Mouse (Mus musculus) stomach, postnatal 0 days (tissue): Measurements from ENCODE around the gene Pfas. TPM values are rescaled to one million over a fixed set of nuclear protein-coding genes. Genes with fewer than 3 reads are reported as not detected.

ENCODE experiments used
- ATAC-seq: fragments of 200-750 bp; cut with Nextera tagmentation; 2 replicates; pipeline ENCODE4 v1.8.0; 2017; ENCODE audit not compliant: low FRiP score, low TSS enrichment
- DNase-seq: peaks from one replicate; pipeline ENCODE4 v3.0.0-alpha.2; 2016; ENCODE audit warnings: low spot score
- H3K27ac ChIP-seq: fragments of 300-500 bp; sonication (generic); replicated peaks from 2 replicates; pipeline ENCODE4 v1.5.1; 2014; ENCODE audit warnings: mild to moderate bottlenecking, control low read depth
- H3K27me3 ChIP-seq: fragments of 300-500 bp; sonication (generic); 2 replicates; pipeline ENCODE4 v1.6.1; 2014; ENCODE audit warnings: low read length; ENCODE audit not compliant: control insufficient read depth, insufficient read depth
- H3K36me3 ChIP-seq: fragments of 300-500 bp; sonication (generic); 2 replicates; pipeline ENCODE4 v1.6.1; 2014; ENCODE audit warnings: low read length, mixed read lengths; ENCODE audit not compliant: control insufficient read depth, insufficient read depth
- H3K4me1 ChIP-seq: fragments of 300-500 bp; sonication (generic); replicated peaks from 2 replicates; pipeline ENCODE4 v1.6.1; 2014; ENCODE audit warnings: antibody characterized with exemption; ENCODE audit not compliant: control insufficient read depth, insufficient read depth
- H3K4me2 ChIP-seq: fragments of 300-500 bp; sonication (generic); replicated peaks from 2 replicates; pipeline ENCODE4 v1.6.1; 2014; ENCODE audit warnings: low read depth, mild to moderate bottlenecking, control low read depth, moderate library complexity
- H3K4me3 ChIP-seq: fragments of 300-500 bp; sonication (generic); 2 replicates; pipeline ENCODE4 v1.5.1; 2014; ENCODE audit warnings: low read depth, low read length, control low read depth
- H3K9ac ChIP-seq: fragments of 300-500 bp; sonication (generic); 2 replicates; pipeline ENCODE4 v1.6.1; 2014; ENCODE audit warnings: mild to moderate bottlenecking, low read length, control low read depth, mixed read lengths
- H3K9me3 ChIP-seq: fragments of 300-500 bp; sonication (generic); 2 replicates; pipeline ENCODE4 v1.6.1; 2016; ENCODE audit warnings: low read length; ENCODE audit not compliant: control insufficient read depth
- CTCF ChIP-seq: IDR thresholded peaks from 2 replicates; pipeline ENCODE4 v1.5.1; 2016; ENCODE audit warnings: antibody characterized with exemption, low read depth, mild to moderate bottlenecking, moderate library complexity
- EP300 ChIP-seq: optimal IDR thresholded peaks from 2 replicates; pipeline ENCODE3; 2016; ENCODE audit warnings: antibody characterized with exemption
- WGBS: fragments of 180-500 bp; shearing (Covaris S2); extraction: QIAGEN DNeasy Blood & Tissue Kit; methylation state at CpG from one replicate; pipeline ENCODE4 v1.1.7; 2014; 5-methylcytosine and 5-hydroxymethylcytosine counted together
- polyA plus RNA-seq: library from polyadenylated mRNA; unstranded; fragments of >200 nt; fragmentation: Nextera tagmentation; extraction: Ambion mirVana; gene quantifications from 2 replicates; pipeline ENCODE4 v1.2.1, GENCODE M21; 2015

Gene Pfas
- polyA plus RNA-seq, result 7.4 and 8.0 TPM in 2 replicates

DNA sequence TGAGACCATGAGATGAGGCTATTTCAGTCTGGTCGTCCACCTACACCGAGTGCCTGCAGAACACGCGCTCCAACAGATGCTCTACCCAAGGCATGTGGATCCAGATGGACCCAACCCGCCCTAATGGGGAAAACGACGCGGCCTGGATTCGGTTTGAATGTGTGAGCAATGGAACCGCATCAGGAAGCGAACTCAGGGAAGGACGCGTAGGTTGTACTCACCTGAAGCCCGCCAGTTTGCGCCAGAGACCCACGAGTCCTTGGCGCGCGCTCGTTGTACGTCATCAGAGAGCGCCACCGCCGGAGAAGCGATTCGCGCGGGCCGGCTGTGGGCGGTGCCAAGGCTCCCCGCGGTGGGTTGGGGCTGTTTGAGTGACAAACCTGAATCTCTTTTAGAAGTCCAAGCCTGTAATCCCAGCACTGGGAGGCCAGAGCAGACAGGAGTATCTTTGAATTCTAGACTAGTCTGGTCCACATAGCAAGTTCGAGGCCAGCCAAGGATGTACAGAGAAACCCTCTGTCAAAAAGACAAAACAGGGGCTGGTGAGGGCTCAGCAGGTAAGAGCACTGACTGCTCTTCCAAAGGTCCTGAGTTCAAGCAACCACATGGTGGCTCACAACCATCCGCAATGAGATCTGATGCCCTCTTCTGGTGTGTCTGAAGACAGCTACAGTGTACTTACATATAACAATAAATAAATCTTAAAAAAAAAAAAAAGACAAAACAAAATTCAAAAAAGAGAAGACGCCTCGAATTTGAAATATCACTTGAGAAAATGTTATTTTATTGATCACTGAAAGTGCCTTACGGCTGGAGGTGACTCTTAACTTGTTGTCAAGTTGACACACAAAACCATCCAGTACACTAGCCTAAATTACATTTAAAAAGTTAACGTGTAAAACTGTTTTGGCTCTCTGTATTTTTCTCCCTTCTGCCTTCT lies at the start of gene Pfas:
TSS of gene Pfas (minus strand) at position 279 of the 940 bp plus-strand sequence.
- H3K36me3 ChIP-seq, result no peaks in the 10 kb centered on the region
- H3K27me3 ChIP-seq, result no peaks in the 10 kb centered on the region
- DNase-seq (peak; percentile 93), ATAC-seq (peak; percentile 80)
- peak within 1 kb of the TSS; percentile 71 for H3K4me2 ChIP-seq
- TF ChIP-seq CTCF, result no peak; the same call in 1 of the 2 replicates
- no peak for TF ChIP-seq EP300
- no peaks in the 10 kb centered on the region for H3K9me3 ChIP-seq
- H3K4me3 ChIP-seq, result peak within 1 kb of the TSS; percentile 65
- H3K4me1 ChIP-seq, result no peaks in the 10 kb centered on the region
- WGBS, result 9% methylated on average over 38 of the region's 38 CpGs
- H3K27ac ChIP-seq, result peak within 1 kb of the TSS; percentile 58
- H3K9ac ChIP-seq, result peak within 1 kb of the TSS; percentile 70

DNA sequence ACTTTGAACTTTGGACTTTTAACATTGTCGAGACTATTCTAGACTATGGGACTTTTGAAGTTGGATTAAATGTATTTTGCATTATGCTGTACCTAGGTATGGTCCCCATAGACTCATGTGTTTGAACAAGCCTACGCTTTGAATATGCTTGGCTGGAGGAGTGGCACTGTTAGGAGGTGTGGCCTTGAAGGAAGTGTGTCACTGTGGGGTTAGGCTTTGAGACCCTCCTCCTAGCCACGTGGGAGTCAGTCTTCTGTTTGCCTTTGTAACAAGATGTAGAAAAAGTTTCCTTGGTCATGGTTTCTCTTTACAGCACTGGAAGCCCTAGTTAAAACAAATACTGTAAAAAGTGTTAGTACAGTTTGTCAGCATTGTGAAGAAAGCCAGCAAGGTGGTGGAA lies 45.6 kb upstream of the Pfas start:
- Histone ChIP-seq H3K9ac (no peak overlapping the region), H3K4me2 (no peak overlapping the region), H3K4me1 (no peaks in the 10 kb centered on the region), H3K9me3 (no peaks in the 10 kb centered on the region), H3K36me3 (no peaks in the 10 kb centered on the region), H3K27ac (no peak overlapping the region), H3K27me3 (no peaks in the 10 kb centered on the region), H3K4me3 (no peak overlapping the region)
- 42% methylated on average over 3 of the region's 3 CpGs for WGBS
- DNase-seq (peak; percentile 67), ATAC-seq (peak; percentile 88)
- no peak for TF ChIP-seq CTCF
- TF ChIP-seq EP300, result no peak

DNA sequence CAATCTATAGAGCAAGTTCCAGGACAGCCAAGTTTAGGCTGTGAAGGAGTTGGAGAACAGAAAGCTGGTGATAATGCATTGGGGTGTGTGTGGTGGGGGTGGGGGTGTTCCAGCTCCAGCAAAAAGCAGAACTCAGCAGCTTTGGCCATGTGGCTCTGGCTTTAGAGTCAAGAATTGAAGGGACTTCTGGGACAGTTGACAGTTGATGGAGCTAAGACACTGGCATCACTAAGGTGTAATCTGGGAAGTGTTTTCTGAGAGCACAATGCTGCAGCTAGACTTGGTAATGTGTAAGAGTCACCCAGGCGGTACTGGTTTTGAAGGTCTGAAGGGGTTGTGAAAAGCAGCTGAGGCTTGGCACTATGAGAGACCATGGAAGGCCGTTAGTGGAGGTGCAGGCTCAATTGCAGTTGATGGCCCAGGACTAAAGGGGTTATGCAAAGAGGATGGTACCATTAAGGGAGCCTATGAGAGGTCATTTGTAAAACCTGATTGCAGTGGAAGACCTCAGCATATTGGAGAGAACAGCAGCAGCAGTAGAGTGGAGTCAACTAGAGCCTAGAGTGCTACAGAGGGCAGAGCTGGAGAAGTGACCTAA lies 44.7 kb upstream of the Pfas start:
- H3K36me3 ChIP-seq, result no peaks in the 10 kb centered on the region
- no peak overlapping the region for H3K27ac ChIP-seq
- no peaks in the 10 kb centered on the region for H3K9me3 ChIP-seq
- no peak overlapping the region for H3K9ac ChIP-seq
- TF ChIP-seq EP300 (no peak), CTCF (no peak)
- H3K4me1 ChIP-seq, result no peaks in the 10 kb centered on the region
- DNase-seq (no peak), ATAC-seq (no peak)
- 89% methylated on average over 2 of the region's 2 CpGs for WGBS
- no peak overlapping the region for H3K4me3 ChIP-seq
- H3K4me2 ChIP-seq, result no peak overlapping the region
- no peaks in the 10 kb centered on the region for H3K27me3 ChIP-seq

DNA sequence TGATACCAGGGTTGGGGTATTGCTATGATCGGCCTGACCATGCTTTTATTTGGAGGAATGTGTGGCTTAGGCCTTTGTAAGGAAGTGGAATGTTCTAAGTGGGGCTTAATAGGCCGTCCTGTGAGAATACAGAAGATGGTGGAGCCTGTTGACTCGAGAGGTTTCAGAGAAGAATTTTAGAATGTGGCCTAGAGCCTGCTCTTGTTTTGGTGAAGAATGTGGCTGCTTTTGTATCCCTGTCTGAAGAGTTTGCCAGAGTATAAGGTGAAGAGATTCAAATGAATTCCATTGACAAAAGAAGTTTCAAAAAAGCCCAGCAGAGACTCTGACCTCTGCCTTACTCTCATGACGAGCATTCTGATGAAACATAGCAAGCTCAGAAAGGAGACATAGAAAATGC lies 43.5 kb upstream of the Pfas start:
- Histone ChIP-seq H3K4me2 (no peak overlapping the region), H3K4me1 (no peaks in the 10 kb centered on the region), H3K4me3 (no peak overlapping the region), H3K9ac (no peak overlapping the region), H3K27ac (no peak overlapping the region), H3K27me3 (no peaks in the 10 kb centered on the region), H3K9me3 (no peaks in the 10 kb centered on the region), H3K36me3 (no peaks in the 10 kb centered on the region)
- no peak for ATAC-seq
- no peak for DNase-seq
- TF ChIP-seq EP300 (no peak), CTCF (no peak)
- WGBS, result 82% methylated on average over 4 of the region's 4 CpGs

DNA sequence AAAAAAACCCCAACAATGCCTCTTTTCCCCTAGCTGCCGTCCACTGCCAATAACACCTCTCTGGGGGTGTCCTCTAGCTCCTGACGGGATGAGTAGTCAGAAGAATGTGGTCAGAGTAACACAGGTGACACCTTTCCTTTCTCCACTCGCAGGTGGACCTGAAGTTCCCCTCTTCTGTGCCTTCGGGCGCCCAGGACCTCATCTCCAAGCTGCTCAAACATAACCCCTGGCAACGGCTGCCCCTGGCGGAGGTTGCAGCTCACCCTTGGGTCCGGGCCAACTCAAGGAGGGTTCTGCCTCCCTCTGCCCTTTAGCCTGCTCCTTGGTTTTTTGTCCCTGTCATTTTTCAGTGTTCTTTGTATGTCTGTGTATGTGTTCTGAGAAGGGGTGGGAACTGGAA lies 42.5 kb upstream of the Pfas start:
- Histone ChIP-seq H3K36me3 (no peaks in the 10 kb centered on the region), H3K27ac (no peak overlapping the region), H3K9ac (no peak overlapping the region), H3K4me2 (no peak overlapping the region), H3K9me3 (no peaks in the 10 kb centered on the region), H3K4me1 (no peaks in the 10 kb centered on the region), H3K4me3 (no peak overlapping the region), H3K27me3 (no peaks in the 10 kb centered on the region)
- ATAC-seq (no peak), DNase-seq (no peak)
- 91% methylated on average over 8 of the region's 8 CpGs for WGBS
- TF ChIP-seq EP300, result no peak
- no peak for TF ChIP-seq CTCF

DNA sequence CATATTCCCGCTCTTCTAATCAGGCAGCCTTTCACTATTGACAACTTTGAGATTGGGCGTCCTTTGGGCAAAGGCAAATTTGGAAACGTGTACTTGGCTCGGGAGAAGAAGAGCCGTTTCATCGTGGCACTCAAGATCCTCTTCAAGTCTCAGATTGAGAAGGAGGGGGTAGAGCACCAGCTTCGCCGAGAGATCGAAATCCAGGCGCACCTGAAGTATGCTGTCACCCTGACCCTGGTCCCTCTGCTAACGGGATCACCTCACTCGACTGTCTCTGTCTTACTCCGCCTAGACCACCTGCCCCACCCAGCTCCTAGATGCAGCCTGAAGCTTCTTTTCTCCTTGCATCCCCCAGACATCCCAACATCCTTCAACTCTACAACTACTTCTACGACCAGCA lies 39.9 kb upstream of the Pfas start:
- Histone ChIP-seq H3K9ac (no peak overlapping the region), H3K4me3 (no peak overlapping the region), H3K27me3 (no peaks in the 10 kb centered on the region), H3K4me2 (no peak overlapping the region), H3K4me1 (no peaks in the 10 kb centered on the region), H3K9me3 (no peaks in the 10 kb centered on the region), H3K36me3 (no peaks in the 10 kb centered on the region), H3K27ac (no peak overlapping the region)
- 91% methylated on average over 14 of the region's 14 CpGs for WGBS
- TF ChIP-seq EP300 (no peak), CTCF (no peak)
- no peak for ATAC-seq
- DNase-seq, result no peak
